Mouse (Mus musculus) hindbrain, embryonic 16.5 days (tissue): ENCODE results near the gene Rsc1a1. TPM values are rescaled to one million over a fixed set of nuclear protein-coding genes. Genes with fewer than 3 reads are reported as not detected.

Experiments
- ATAC-seq: fragments of 200-750 bp; cut with Nextera tagmentation; 2 replicates; pipeline ENCODE4 v1.8.0; 2017; ENCODE audit warnings: moderate TSS enrichment, moderate library complexity
- H3K27ac ChIP-seq: fragments of 300-500 bp; sonication (generic); 2 replicates; pipeline ENCODE4 v1.5.1; 2014; ENCODE audit warnings: low read depth, mild to moderate bottlenecking, control low read depth, low read length, moderate library complexity
- H3K27me3 ChIP-seq: fragments of 300-500 bp; sonication (generic); replicated peaks from 2 replicates; pipeline ENCODE4 v1.6.1; 2014; ENCODE audit warnings: low read length; ENCODE audit not compliant: control insufficient read depth, insufficient read depth
- H3K36me3 ChIP-seq: fragments of 300-500 bp; sonication (generic); 2 replicates; pipeline ENCODE4 v1.6.1; 2014; ENCODE audit warnings: mild to moderate bottlenecking, low read length, moderate library complexity, mixed read lengths; ENCODE audit not compliant: control insufficient read depth, insufficient read depth
- H3K4me1 ChIP-seq: fragments of 300-500 bp; sonication (generic); 2 replicates; pipeline ENCODE4 v1.6.1; 2014; ENCODE audit warnings: low read depth, low read length; ENCODE audit not compliant: control insufficient read depth, insufficient read depth
- H3K4me2 ChIP-seq: fragments of 300-500 bp; sonication (generic); 2 replicates; pipeline ENCODE4 v1.6.1; 2014; ENCODE audit warnings: mild to moderate bottlenecking, low read length, control low read depth, moderate library complexity
- H3K4me3 ChIP-seq: fragments of 300-500 bp; sonication (generic); 2 replicates; pipeline ENCODE4 v1.5.1; 2014; ENCODE audit warnings: mild to moderate bottlenecking, low read length, control low read depth, moderate library complexity
- H3K9ac ChIP-seq: fragments of 300-500 bp; sonication (generic); 2 replicates; pipeline ENCODE4 v1.6.1; 2014; ENCODE audit warnings: low read depth, mild to moderate bottlenecking, control low read depth, low read length, moderate library complexity
- H3K9me3 ChIP-seq: fragments of 300-500 bp; sonication (generic); 2 replicates; pipeline ENCODE4 v1.6.1; 2014; ENCODE audit warnings: mild to moderate bottlenecking, low read length, moderate library complexity; ENCODE audit not compliant: control insufficient read depth
- WGBS: fragments of 180-500 bp; shearing (Covaris S2); extraction: QIAGEN DNeasy Blood & Tissue Kit; methylation state at CpG from one replicate; pipeline ENCODE4 v1.1.7; 2014; 5-methylcytosine and 5-hydroxymethylcytosine counted together
- polyA plus RNA-seq: library from polyadenylated mRNA; unstranded; fragments of >200 nt; fragmentation: Nextera tagmentation; extraction: Ambion mirVana; gene quantifications from 2 replicates; pipeline ENCODE4 v1.2.1, GENCODE M21; 2015

The Rsc1a1 gene
- polyA plus RNA-seq, result 0.32 TPM in 1 of 2 replicates, not detected in the other

- Histone ChIP-seq H3K27ac (no peak within 1 kb of the TSS), H3K4me3 (no peak within 1 kb of the TSS), H3K9me3 (no peaks in the 10 kb centered on the region), H3K27me3 (no peaks in the 10 kb centered on the region), H3K9ac (no peak within 1 kb of the TSS), H3K4me2 (no peak within 1 kb of the TSS), H3K4me1 (no peaks in the 10 kb centered on the region; the same call in 1 of the 2 replicates), H3K36me3 (peaks cover 27% of the 10 kb centered on the region)
- ATAC-seq, result no peak
- WGBS, result 96% methylated on average over 6 of the region's 6 CpGs
Observed at GRCm38 (mm10) chr4:141685499-141685898, at the start of gene Rsc1a1. Gene Rsc1a1, minus strand, starts transcription at chr4:141685599.

DNA sequence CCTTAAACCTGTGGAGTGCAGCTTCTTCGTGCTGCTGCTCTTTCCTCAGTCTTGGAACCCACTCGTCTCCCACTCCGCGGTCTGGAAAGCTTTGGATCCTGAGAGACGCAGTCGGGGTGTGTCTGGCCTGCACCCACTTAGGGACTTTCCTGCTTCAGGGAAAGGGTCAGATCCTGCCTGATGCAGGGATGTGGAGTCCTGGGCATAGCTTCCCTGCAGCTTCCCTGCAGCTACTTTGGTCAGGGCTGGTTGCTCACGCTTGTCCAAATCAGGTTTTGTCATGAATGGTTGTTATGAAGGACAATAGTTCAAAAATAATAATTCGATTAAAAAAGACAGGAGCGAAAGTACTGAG, 49.8 kb upstream of the Rsc1a1 start:
- 23% methylated on average over 9 of the region's 9 CpGs for WGBS
- Histone ChIP-seq H3K4me2 (peak overlapping the region; percentile 86), H3K9me3 (no peaks in the 10 kb centered on the region), H3K9ac (peak overlapping the region; percentile 67), H3K4me3 (peak overlapping the region; percentile 52), H3K27ac (peak overlapping the region; percentile 71), H3K36me3 (no peaks in the 10 kb centered on the region), H3K27me3 (no peaks in the 10 kb centered on the region), H3K4me1 (peaks cover 10% of the 10 kb centered on the region)
- ATAC-seq, result no peak

DNA sequence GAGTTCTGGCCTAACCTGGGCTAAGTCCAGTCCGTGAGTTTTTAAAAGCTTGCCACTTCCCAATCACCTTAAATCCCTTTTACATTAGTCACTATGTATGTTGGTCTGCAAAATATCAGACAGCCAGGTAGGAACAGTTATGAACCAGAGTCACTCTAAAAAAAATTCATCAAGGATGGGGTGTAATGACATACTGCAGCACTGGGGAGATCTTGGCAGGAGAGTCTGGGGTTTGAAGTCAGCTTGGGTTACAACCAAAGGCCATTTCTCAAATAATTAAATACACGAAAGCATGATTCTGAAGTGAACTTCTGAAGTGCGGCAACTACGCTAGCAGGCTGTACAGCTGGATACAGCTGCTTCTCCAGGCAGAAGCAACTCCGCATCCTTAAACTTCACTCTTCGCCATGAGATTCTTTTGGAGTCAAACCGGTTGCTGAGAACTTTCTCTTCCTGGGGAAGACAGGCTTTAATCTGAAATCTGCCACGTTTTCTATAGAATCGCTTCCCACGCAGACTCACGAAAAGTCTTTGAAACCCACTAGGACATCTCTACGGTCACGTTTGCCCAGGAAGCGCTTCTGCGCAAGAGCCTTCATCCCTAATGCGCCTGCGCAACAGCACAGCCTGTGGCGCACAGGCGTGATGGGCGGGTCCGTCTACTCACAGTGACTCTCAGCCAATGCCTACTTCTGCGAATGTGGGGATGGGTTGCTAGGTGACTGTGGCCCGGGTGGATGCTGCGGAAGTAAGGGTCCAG, 49.2 kb upstream of the Rsc1a1 start:
- peak overlapping the region; percentile 86 for H3K4me2 ChIP-seq
- 8% methylated on average over 24 of the region's 24 CpGs for WGBS
- H3K27ac ChIP-seq, result peak overlapping the region; percentile 74
- H3K4me1 ChIP-seq, result peaks cover 10% of the 10 kb centered on the region
- peak overlapping the region; percentile 52 for H3K4me3 ChIP-seq
- H3K9ac ChIP-seq, result peak overlapping the region; percentile 67
- peak; percentile 99 for ATAC-seq
- no peaks in the 10 kb centered on the region for H3K36me3 ChIP-seq
- H3K9me3 ChIP-seq, result no peaks in the 10 kb centered on the region
- no peaks in the 10 kb centered on the region for H3K27me3 ChIP-seq

- H3K36me3 ChIP-seq, result no peaks in the 10 kb centered on the region
- peaks cover 10% of the 10 kb centered on the region for H3K4me1 ChIP-seq
- no peak overlapping the region for H3K4me2 ChIP-seq
- 75% methylated on average over 5 of the region's 5 CpGs for WGBS
- no peak overlapping the region for H3K9ac ChIP-seq
- ATAC-seq, result no peak
- no peak overlapping the region for H3K4me3 ChIP-seq
- no peaks in the 10 kb centered on the region for H3K9me3 ChIP-seq
- H3K27ac ChIP-seq, result no peak overlapping the region
- no peaks in the 10 kb centered on the region for H3K27me3 ChIP-seq
Observed at GRCm38 (mm10) chr4:141731766-141732165, 46.4 kb upstream of the Rsc1a1 start.

DNA sequence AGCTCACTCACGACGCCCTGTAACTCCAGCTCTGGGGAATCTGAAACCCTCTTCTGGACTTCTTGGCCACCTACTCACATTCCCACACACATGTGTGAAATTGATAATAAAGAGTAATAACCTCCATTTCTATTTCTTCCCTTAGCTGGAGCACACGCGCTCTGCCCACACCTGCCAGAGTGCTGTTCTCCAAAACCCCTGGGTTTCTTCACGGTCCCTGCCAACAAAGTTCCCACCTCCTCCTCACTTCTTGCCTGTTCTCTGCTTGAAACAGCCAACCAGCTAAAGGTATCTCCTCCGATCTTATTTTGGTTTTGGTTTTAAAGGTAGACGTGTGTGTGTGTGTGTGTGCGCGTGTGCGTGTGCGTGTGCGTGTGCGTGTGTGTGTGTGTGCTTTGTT, 45.0 kb upstream of the Rsc1a1 start:
- peaks cover 9% of the 10 kb centered on the region for H3K4me1 ChIP-seq
- no peak overlapping the region for H3K4me2 ChIP-seq
- H3K27me3 ChIP-seq, result no peaks in the 10 kb centered on the region
- 78% methylated on average over 13 of the region's 13 CpGs for WGBS
- ATAC-seq, result no peak
- H3K27ac ChIP-seq, result no peak overlapping the region
- H3K4me3 ChIP-seq, result no peak overlapping the region
- no peak overlapping the region for H3K9ac ChIP-seq
- H3K9me3 ChIP-seq, result no peaks in the 10 kb centered on the region
- no peaks in the 10 kb centered on the region for H3K36me3 ChIP-seq

- Histone ChIP-seq H3K9me3 (no peaks in the 10 kb centered on the region), H3K4me2 (no peak overlapping the region), H3K4me3 (no peak overlapping the region), H3K27ac (no peak overlapping the region), H3K9ac (no peak overlapping the region), H3K4me1 (peaks cover 2% of the 10 kb centered on the region), H3K27me3 (no peaks in the 10 kb centered on the region), H3K36me3 (no peaks in the 10 kb centered on the region)
- 79% methylated on average over 3 of the region's 3 CpGs for WGBS
- no peak for ATAC-seq
Observed at GRCm38 (mm10) chr4:141729266-141729665, 43.9 kb upstream of the Rsc1a1 start.

- no peaks in the 10 kb centered on the region for H3K9me3 ChIP-seq
- H3K36me3 ChIP-seq, result no peaks in the 10 kb centered on the region
- 56% methylated on average over 3 of the region's 3 CpGs for WGBS
- H3K4me2 ChIP-seq, result no peak overlapping the region
- H3K27me3 ChIP-seq, result no peaks in the 10 kb centered on the region
- H3K4me1 ChIP-seq, result peaks cover 15% of the 10 kb centered on the region
- no peak for ATAC-seq
- no peak overlapping the region for H3K9ac ChIP-seq
- H3K27ac ChIP-seq, result no peak overlapping the region
- no peak overlapping the region for H3K4me3 ChIP-seq
Observed at GRCm38 (mm10) chr4:141725738-141726137, 40.3 kb upstream of the Rsc1a1 start.

- H3K27ac ChIP-seq, result no peak overlapping the region
- no peak overlapping the region for H3K4me2 ChIP-seq
- no peaks in the 10 kb centered on the region for H3K27me3 ChIP-seq
- no peak overlapping the region for H3K9ac ChIP-seq
- H3K36me3 ChIP-seq, result no peaks in the 10 kb centered on the region
- no peak for ATAC-seq
- H3K4me1 ChIP-seq, result peaks cover 15% of the 10 kb centered on the region
- 90% methylated on average over 5 of the region's 5 CpGs for whole genome bisulfite sequencing
- no peak overlapping the region for H3K4me3 ChIP-seq
- no peaks in the 10 kb centered on the region for H3K9me3 ChIP-seq
Observed at GRCm38 (mm10) chr4:141725277-141725676, 39.9 kb upstream of the Rsc1a1 start.

DNA sequence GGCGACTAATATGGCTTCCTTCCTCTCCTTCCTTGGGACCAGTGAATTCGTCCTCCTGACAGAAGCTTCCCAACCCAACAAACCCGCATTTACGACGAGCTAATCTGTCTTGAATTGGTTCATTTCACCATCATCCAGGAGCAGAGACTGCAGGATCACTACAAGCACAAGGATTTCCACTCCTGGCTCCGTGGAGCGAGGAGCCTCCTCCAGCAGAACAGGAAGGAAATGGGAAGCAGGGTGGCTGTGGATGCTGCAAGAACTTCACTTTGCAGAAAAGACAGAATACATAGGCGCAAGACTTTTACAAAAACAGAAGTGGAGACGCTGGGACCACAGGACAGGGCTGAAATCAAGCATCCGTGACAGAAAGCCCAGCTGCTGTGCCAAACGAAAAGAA, 39.2 kb upstream of the Rsc1a1 start:
- WGBS, result 70% methylated on average over 11 of the region's 11 CpGs
- H3K27ac ChIP-seq, result no peak overlapping the region
- no peak for ATAC-seq
- peaks cover 15% of the 10 kb centered on the region for H3K4me1 ChIP-seq
- H3K9me3 ChIP-seq, result no peaks in the 10 kb centered on the region
- H3K4me2 ChIP-seq, result no peak overlapping the region
- no peak overlapping the region for H3K4me3 ChIP-seq
- H3K9ac ChIP-seq, result no peak overlapping the region
- H3K27me3 ChIP-seq, result no peaks in the 10 kb centered on the region
- H3K36me3 ChIP-seq, result no peaks in the 10 kb centered on the region
